26 mouse cellular contexts compared by ENCODE assay signal in the genomic region with DNA sequence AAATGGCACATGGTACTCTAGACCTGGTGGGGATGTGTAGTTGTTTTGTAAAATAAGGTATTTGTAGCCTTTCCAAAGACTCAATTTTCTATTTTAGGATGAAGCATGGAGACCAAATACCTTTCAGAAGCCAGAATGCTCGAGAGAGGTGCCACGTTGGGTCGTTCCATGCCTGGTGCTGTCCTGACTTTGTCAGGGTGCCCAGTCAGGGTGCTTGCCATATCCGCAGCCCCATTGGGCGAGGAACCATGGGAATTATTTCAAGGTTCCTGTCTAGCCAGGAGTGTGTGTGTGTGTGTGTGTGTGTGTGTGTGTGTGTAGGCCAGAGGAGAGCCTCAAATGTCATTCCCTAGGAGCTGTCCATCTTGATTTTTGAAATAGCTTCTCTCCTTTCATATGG. TPM values are rescaled to one million over a fixed set of nuclear protein-coding genes. Genes with fewer than 3 reads are reported as not detected.
"Had no signal": no experiment of that assay in that cellular context is flagged by ENCODE, and none has a peak within 500 bp of the region (broad histone marks: within the 10 kb centered on the region; RNA-seq: fewer than 3 reads in every experiment).

No protein-coding gene starts in this region.

- H3K36me3 ChIP-seq: midbrain, embryonic 10.5 days; midbrain, embryonic 12.5 days; neural tube, embryonic 13.5 days; neural tube, embryonic 15.5 days had no signal

- H3K9ac ChIP-seq: lung, embryonic 14.5 days; midbrain, embryonic 12.5 days; neural tube, embryonic 13.5 days; neural tube, embryonic 15.5 days had no signal

- H3K4me3 ChIP-seq: midbrain, embryonic 10.5 days; midbrain, embryonic 12.5 days; myocyte; neural tube, embryonic 13.5 days; neural tube, embryonic 15.5 days had no signal

- H3K4me2 ChIP-seq: lung, embryonic 14.5 days; midbrain, embryonic 12.5 days; neural tube, embryonic 13.5 days; neural tube, embryonic 15.5 days had no signal

- ATAC-seq: midbrain, embryonic 16.5 days had no signal

- H3K27ac ChIP-seq: midbrain, embryonic 10.5 days; midbrain, embryonic 12.5 days; neural tube, embryonic 13.5 days; neural tube, embryonic 15.5 days had no signal

- H3K9me3 ChIP-seq: midbrain, embryonic 10.5 days; midbrain, embryonic 12.5 days; neural tube, embryonic 13.5 days; neural tube, embryonic 15.5 days had no signal

- DNase-seq: lung, embryonic 14.5 days; lung, postnatal 10 days; lung, postnatal 4 days; midbrain, embryonic 14.5 days; retina, postnatal 1 day; right cerebral cortex, adult 18-20 months; right cerebral cortex, postnatal 25 days; right cerebral cortex, postnatal 4 days; spleen, adult 18-20 months; thymus, adult 18-20 months; thymus, postnatal 14 days; thymus, postnatal 36 days had no signal

RNA-seq across cellular contexts. Expression of a gene that starts 38.4 kb away (rescaled TPM):
- total RNA-seq: megakaryocyte, adult 5-6 weeks; megakaryocyte-erythroid progenitor cell, adult 5-6 weeks had no signal
- polyA plus RNA-seq: lung, embryonic 14.5 days; lung, embryonic 16.5 days; midbrain, embryonic 10.5 days; midbrain, embryonic 12.5 days; midbrain, embryonic 14.5 days; midbrain, embryonic 16.5 days; myocyte; neural tube, embryonic 11.5 days; neural tube, embryonic 13.5 days; neural tube, embryonic 15.5 days; small intestine, adult 2 months; stomach, embryonic 14.5 days; stomach, embryonic 16.5 days; thymus, postnatal 0 days had no signal
